In genomic region chr2:129164815-129165214, GRCm38 (mm10) we compare ENCODE assay signal across 13 mouse cellular contexts.
"Had no signal": no experiment of that assay in that cellular context is flagged by ENCODE, and none has a peak within 500 bp of the region (broad histone marks: within the 10 kb centered on the region; RNA-seq: fewer than 3 reads in every experiment).

No protein-coding gene starts in this region.

- H3K4me1 ChIP-seq: neural tube, embryonic 12.5 days; stomach, embryonic 15.5 days had no signal

- H3K27me3 ChIP-seq: midbrain, embryonic 12.5 days; neural tube, embryonic 12.5 days; stomach, embryonic 15.5 days had no signal

- DNase-seq: lung, adult 18-20 months; lung, embryonic 14.5 days; lung, postnatal 10 days; lung, postnatal 4 days; midbrain, embryonic 14.5 days; right cerebral cortex, postnatal 14 days; thymus, adult 2 months; thymus, postnatal 25 days; thymus, postnatal 4 days had no signal

- H3K4me3 ChIP-seq: midbrain, embryonic 10.5 days; midbrain, embryonic 12.5 days; neural tube, embryonic 12.5 days; stomach, embryonic 15.5 days had no signal

- H3K9me3 ChIP-seq: midbrain, embryonic 12.5 days; neural tube, embryonic 12.5 days; stomach, embryonic 15.5 days had no signal

- H3K36me3 ChIP-seq: midbrain, embryonic 10.5 days; midbrain, embryonic 12.5 days; neural tube, embryonic 12.5 days; stomach, embryonic 15.5 days had no signal
